Mouse (Mus musculus): ENCODE results near the gene Mier2.

- no peak for TF ChIP-seq CTCF (IDR thresholded peaks at IDR 0.05)
- no peak for TF ChIP-seq EP300 (IDR thresholded peaks at IDR 0.05)
Measured at GRCm38 (mm10) chr10:79534426-79534825, 20.6 kb downstream of the Mier2 start.
